Mouse (Mus musculus) kidney, embryonic 14.5 days (tissue): ENCODE data around the gene Trip11. TPM values are rescaled to one million over a fixed set of nuclear protein-coding genes. Genes with fewer than 3 reads are reported as not detected.

ENCODE experiments used
- ATAC-seq: fragments of 200-750 bp; cut with Nextera tagmentation; 2 replicates; pipeline ENCODE4 v1.8.0; 2017; ENCODE audit warnings: moderate number of reproducible peaks, mild to moderate bottlenecking, moderate TSS enrichment, moderate library complexity; ENCODE audit not compliant: low FRiP score, low TSS enrichment
- H3K27ac ChIP-seq: fragments of 300-500 bp; sonication (generic); 2 replicates; pipeline ENCODE4 v1.5.1; 2014; ENCODE audit warnings: low read depth, mild to moderate bottlenecking, low read length, moderate library complexity, mixed read lengths
- H3K27me3 ChIP-seq: fragments of 300-500 bp; sonication (generic); 2 replicates; pipeline ENCODE4 v1.6.1; 2014; ENCODE audit warnings: mild to moderate bottlenecking, low read length; ENCODE audit not compliant: control insufficient read depth, insufficient read depth
- H3K36me3 ChIP-seq: fragments of 300-500 bp; sonication (generic); 2 replicates; pipeline ENCODE4 v1.6.1; 2014; ENCODE audit warnings: low read length, mixed read lengths; ENCODE audit not compliant: control insufficient read depth, insufficient read depth
- H3K4me1 ChIP-seq: fragments of 300-500 bp; sonication (generic); 2 replicates; pipeline ENCODE4 v1.6.1; 2014; ENCODE audit warnings: low read length, mixed read lengths; ENCODE audit not compliant: control insufficient read depth, insufficient read depth
- H3K4me2 ChIP-seq: fragments of 300-500 bp; sonication (generic); replicated peaks from 2 replicates; pipeline ENCODE4 v1.6.1; 2014; ENCODE audit warnings: low read depth, mild to moderate bottlenecking, low read length
- H3K4me3 ChIP-seq: fragments of 300-500 bp; sonication (generic); 2 replicates; pipeline ENCODE4 v1.5.1; 2014; ENCODE audit warnings: mild to moderate bottlenecking, low read length
- H3K9ac ChIP-seq: fragments of 300-500 bp; sonication (generic); 2 replicates; pipeline ENCODE4 v1.6.1; 2014; ENCODE audit warnings: low read depth, mild to moderate bottlenecking, low read length, moderate library complexity
- H3K9me3 ChIP-seq: fragments of 300-500 bp; sonication (generic); 2 replicates; pipeline ENCODE4 v1.6.1; 2016; ENCODE audit warnings: low read length; ENCODE audit not compliant: control insufficient read depth
- WGBS: fragments of 180-500 bp; shearing (Covaris S2); extraction: QIAGEN DNeasy Blood & Tissue Kit; methylation state at CpG from one replicate; pipeline ENCODE4 v1.1.7; 2014; 5-methylcytosine and 5-hydroxymethylcytosine counted together
- polyA plus RNA-seq: library from polyadenylated mRNA; unstranded; fragments of >200 nt; fragmentation: Nextera tagmentation; extraction: Ambion mirVana; gene quantifications from 2 replicates; pipeline ENCODE4 v1.2.1, GENCODE M21; 2014

Trip11 gene
- polyA plus RNA-seq, 1 experiment from 2014 or later = 29.4 TPM

- Histone ChIP-seq H3K4me3 (no peak overlapping the region), H3K27ac (no peak overlapping the region; the same call in 1 of the 2 replicates), H3K9me3 (no peaks in the 10 kb centered on the region), H3K36me3 (peaks cover 6% of the 10 kb centered on the region; the same call in 1 of the 2 replicates), H3K27me3 (no peaks in the 10 kb centered on the region), H3K4me1 (no peaks in the 10 kb centered on the region), H3K9ac (no peak overlapping the region), H3K4me2 (no peak overlapping the region)
- WGBS = 68% methylated on average over 9 of the region's 9 CpGs
- no peak for ATAC-seq
Observed at GRCm38 (mm10) chr12:101851314-101851713, 61.8 kb downstream of the Trip11 start.

- peaks cover 20% of the 10 kb centered on the region; the same call in 1 of the 2 replicates for H3K36me3 ChIP-seq
- WGBS = 91% methylated on average over 10 of the region's 10 CpGs
- no peak overlapping the region for H3K27ac ChIP-seq
- peaks cover 3% of the 10 kb centered on the region; the same call in 1 of the 2 replicates for H3K4me1 ChIP-seq
- H3K9me3 ChIP-seq = no peaks in the 10 kb centered on the region
- no peak for ATAC-seq
- H3K27me3 ChIP-seq = no peaks in the 10 kb centered on the region
- H3K4me2 ChIP-seq = no peak overlapping the region
- H3K4me3 ChIP-seq = no peak overlapping the region
- no peak overlapping the region for H3K9ac ChIP-seq
Observed at GRCm38 (mm10) chr12:101836546-101837274, 76.4 kb downstream of the Trip11 start.

GRCm38 (mm10) chr12:101834715-101835114 lies 78.4 kb downstream of the Trip11 start:
- no peak overlapping the region for H3K4me2 ChIP-seq

DNA sequence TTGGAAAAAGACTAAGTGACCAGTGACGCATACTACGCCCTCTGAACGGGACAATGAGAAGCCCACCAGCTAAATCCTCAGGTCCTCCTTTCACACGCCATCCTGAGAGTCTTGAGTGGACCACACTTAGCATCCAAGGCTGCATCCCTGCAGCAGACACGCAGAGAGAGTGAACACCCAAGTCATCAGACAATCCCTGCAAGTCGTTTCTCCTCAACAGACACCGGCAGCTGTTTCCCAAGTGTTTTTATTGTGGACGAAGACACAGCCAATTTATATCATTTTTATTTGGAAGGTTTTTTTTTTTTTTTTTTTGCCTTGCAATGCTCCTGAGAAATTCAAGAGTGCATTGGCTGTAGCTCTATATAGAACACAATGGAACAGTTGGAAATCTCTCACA lies 79.3 kb downstream of the Trip11 start:
- no peak overlapping the region for H3K4me3 ChIP-seq
- 81% methylated on average over 8 of the region's 8 CpGs for WGBS
- ATAC-seq = no peak
- peaks cover 9% of the 10 kb centered on the region; the same call in 1 of the 2 replicates for H3K4me1 ChIP-seq
- H3K9me3 ChIP-seq = no peaks in the 10 kb centered on the region
- H3K27ac ChIP-seq = no peak overlapping the region
- H3K27me3 ChIP-seq = no peaks in the 10 kb centered on the region
- H3K4me2 ChIP-seq = no peak overlapping the region
- no peak overlapping the region for H3K9ac ChIP-seq
- peaks cover 20% of the 10 kb centered on the region; the same call in 1 of the 2 replicates for H3K36me3 ChIP-seq

More at GRCm38 (mm10) chr12:101834715-101835114, 78.4 kb downstream of the Trip11 start:
- peaks cover 9% of the 10 kb centered on the region; the same call in 1 of the 2 replicates for H3K4me1 ChIP-seq
- H3K27ac ChIP-seq = no peak overlapping the region
- no peak overlapping the region for H3K4me3 ChIP-seq
- H3K27me3 ChIP-seq = no peaks in the 10 kb centered on the region
- 85% methylated on average over 4 of the region's 4 CpGs for WGBS
- no peak for ATAC-seq
- no peaks in the 10 kb centered on the region for H3K9me3 ChIP-seq
- no peak overlapping the region for H3K9ac ChIP-seq
- H3K36me3 ChIP-seq = peaks cover 20% of the 10 kb centered on the region; the same call in 1 of the 2 replicates

GRCm38 (mm10) chr12:101833115-101833506 lies 80.0 kb downstream of the Trip11 start:
- peaks cover 20% of the 10 kb centered on the region; the same call in 1 of the 2 replicates for H3K36me3 ChIP-seq
- H3K9me3 ChIP-seq = no peaks in the 10 kb centered on the region
- ATAC-seq = peak; percentile 25; the same call in 1 of the 2 replicates
- H3K4me1 ChIP-seq = peaks cover 9% of the 10 kb centered on the region; the same call in 1 of the 2 replicates
- WGBS = 63% methylated on average over 6 of the region's 6 CpGs
- H3K9ac ChIP-seq = no peak overlapping the region
- H3K4me3 ChIP-seq = no peak overlapping the region
- no peaks in the 10 kb centered on the region for H3K27me3 ChIP-seq
- H3K27ac ChIP-seq = no peak overlapping the region
- H3K4me2 ChIP-seq = no peak overlapping the region

- Histone ChIP-seq H3K9me3 (no peaks in the 10 kb centered on the region), H3K27me3 (no peaks in the 10 kb centered on the region), H3K36me3 (peaks cover 14% of the 10 kb centered on the region; the same call in 1 of the 2 replicates), H3K4me2 (no peak overlapping the region), H3K9ac (no peak overlapping the region), H3K4me1 (peaks cover 9% of the 10 kb centered on the region; the same call in 1 of the 2 replicates), H3K4me3 (no peak overlapping the region), H3K27ac (no peak overlapping the region; the same call in 1 of the 2 replicates)
- 49% methylated on average over 7 of the region's 7 CpGs for WGBS
- peak; percentile 87 for ATAC-seq
Observed at GRCm38 (mm10) chr12:101832179-101833114, 80.6 kb downstream of the Trip11 start.

DNA sequence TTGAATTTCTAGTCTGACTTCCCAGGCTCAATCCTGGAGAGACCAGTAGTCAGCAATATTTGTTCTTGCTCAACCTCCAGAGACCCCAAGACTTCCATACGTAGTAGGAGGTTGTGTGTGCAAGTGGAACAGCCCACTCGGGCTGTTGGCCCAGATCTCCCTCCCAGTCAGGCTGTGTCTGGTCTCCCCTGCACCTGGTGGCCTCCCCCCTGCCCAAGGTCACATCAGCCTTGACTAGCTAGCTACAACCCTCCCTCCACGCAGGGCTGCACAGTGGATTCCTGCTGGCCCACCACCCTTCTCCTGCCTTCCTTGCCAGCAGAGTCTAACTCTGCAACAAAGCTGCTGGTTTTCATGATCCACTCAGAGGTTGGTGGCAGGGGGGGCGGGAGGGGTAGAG lies 81.8 kb downstream of the Trip11 start:
- no peak; the same call in 1 of the 2 replicates for ATAC-seq
- Histone ChIP-seq H3K4me2 (no peak overlapping the region), H3K4me1 (peaks cover 9% of the 10 kb centered on the region; the same call in 1 of the 2 replicates), H3K27ac (peak overlapping the region; percentile 62; the same call in 1 of the 2 replicates), H3K4me3 (no peak overlapping the region), H3K27me3 (no peaks in the 10 kb centered on the region), H3K9ac (no peak overlapping the region), H3K9me3 (no peaks in the 10 kb centered on the region), H3K36me3 (peaks cover 6% of the 10 kb centered on the region; the same call in 1 of the 2 replicates)
- WGBS = 54% methylated on average over 4 of the region's 4 CpGs

GRCm38 (mm10) chr12:101823161-101823560 lies 89.9 kb downstream of the Trip11 start:
- 86% methylated on average over 4 of the region's 4 CpGs for WGBS
- Histone ChIP-seq H3K9me3 (no peaks in the 10 kb centered on the region), H3K4me2 (no peak overlapping the region), H3K36me3 (no peaks in the 10 kb centered on the region), H3K4me1 (0 out of 2 replicates have a peak, but pooled peaks cover 4% of the 10 kb centered on the region), H3K27me3 (no peaks in the 10 kb centered on the region; the same call in 1 of the 2 replicates), H3K9ac (no peak overlapping the region), H3K27ac (no peak overlapping the region), H3K4me3 (no peak overlapping the region)
- ATAC-seq = no peak
